Mouse (Mus musculus): ENCODE results near the gene C1ql4.
"Not testable (repeated sequence)": the region's sequence is repeated elsewhere in the genome, so short reads cannot be mapped to it uniquely, and the experiment has no call there.

The C1ql4 gene

DNA sequence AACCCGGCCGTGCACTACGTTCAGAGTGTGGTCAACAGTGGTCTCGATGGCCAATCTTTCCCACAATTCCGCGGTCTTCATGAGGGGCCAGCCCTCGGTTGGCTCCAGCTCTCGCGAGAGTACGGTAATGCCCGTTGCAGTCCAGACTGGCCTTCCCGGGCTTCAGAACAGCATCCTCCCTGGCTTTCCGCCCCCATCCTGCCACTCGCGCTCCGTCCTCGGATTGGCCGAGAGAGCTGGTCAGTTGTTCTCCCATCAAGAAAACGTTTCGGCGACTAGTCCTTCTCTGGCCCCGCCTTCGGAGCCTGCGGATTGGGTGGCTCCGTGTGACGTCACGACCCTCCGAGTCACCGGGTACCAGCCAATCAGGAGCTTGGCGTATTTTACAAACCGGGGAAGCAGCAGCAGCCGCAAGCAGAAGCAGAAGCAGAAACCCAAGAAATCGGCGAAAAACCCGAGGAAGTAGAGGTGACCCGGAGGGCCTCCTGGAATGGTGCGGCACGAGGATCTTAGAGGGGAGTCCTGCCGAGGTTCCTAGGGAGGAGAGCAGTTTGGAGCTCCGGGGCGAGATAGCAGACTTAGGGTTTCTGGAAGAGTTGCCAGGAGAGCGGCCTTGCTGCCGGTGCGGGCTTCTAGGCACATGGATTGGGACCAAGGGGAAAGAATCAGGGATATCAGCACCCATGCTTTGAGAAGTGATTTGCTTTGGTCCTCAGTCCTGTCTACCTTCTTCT, 12.8 kb downstream of the C1ql4 start:
- peak; percentile 96 for DNase-seq (ENCODE audit: low spot score)

DNA sequence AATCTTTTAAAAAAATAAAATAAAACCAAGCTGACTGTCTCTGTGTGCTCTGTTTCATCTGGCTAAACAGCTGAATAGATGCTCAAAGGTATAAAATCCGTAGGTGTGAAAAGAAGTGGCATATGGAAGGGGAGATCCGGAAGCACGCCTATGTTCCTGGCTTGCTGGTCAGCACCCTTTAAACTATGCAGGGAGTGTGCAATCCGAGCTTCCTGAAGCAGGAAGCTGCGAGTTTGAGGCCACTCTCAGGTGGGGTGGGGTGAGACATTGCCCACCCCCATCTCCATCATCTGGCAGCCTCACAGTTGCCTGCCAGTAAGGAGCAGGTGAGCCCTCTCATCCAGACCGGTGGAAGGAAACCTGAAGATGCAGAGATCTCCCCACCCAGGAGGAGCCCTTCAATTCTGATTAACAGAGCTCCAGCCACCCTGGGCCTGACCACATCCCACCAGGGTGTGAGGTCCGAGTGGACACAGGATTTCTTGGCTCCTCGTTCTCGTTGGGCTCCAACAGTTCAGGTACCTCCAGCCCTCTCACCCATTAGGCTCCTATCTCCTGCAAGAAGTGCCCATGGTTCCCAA, 13.5 kb downstream of the C1ql4 start, which contains the start of gene Troap:
Gene Troap (plus strand): TSS at position 557 of the 581 bp plus-strand sequence.
- no peak for DNase-seq (ENCODE audit: low spot score)

DNA sequence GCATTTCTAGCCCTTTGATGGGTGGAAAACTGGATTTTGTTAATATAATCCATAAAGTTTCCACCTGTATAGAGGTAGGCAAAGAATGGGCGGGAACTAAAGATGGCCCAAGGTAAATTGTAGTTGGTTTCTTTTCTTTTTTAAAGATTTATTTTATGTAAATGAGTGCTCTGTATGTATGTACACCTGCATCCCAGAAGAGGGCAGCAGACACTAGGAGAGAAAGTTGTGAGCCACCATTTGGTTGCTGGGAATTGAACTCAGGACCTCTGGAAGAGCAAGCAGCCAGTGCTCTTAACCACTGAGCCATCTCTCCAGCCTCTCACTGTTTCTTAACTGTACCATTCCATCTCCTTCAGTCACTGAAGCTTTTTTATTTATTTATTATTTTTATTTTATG, 15.6 kb downstream of the C1ql4 start:
- no peak for DNase-seq (ENCODE audit: low spot score)

DNA sequence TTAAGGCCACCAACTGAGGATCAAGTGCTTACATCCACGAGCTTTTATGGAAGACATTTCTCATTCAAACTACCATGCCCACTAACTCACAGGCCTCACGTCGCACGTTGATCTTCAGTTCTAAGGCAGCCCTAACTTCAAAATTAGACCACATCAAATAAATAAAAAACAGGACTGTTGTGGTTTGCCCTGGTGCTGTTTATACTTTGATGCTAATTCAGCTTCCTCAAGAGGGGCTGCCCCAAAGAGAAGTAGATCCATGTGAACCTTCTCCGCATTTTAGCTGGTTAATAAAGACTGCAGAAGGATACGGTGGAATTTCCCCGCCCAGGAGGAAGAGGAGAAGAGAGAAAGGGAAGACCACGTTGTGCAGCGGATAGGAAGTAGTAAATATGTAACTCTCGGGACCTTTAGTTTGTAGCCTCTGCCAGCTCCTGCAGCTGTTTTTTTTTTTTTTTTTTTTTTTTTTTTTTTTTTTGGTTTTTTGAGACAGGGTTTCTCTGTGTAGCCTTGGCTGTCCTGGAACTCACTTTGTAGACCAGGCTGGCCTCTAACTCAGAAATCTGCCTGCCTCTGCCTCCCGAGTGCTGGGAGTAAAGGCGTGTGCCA, 22.0 kb downstream of the C1ql4 start:
- no peak for DNase-seq (ENCODE audit: low spot score)

DNA sequence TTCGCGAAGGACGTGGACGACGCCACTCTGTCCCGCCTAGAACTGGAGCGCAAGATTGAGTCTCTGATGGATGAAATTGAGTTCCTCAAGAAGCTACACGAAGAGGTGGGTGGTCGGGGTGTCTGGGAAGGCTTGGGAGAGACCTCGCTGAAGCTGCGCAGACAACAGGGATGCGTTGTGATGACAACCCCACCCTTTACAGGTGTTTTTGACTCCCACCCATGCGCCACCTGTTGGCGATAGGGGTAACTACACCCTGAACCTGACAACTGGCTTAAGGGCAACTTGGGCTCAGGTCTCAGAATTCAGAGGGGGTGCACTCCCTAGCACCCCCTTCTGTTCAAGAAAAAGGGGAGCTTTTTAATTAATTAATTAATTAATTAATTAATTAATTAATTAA, 31.3 kb downstream of the C1ql4 start:
- no peak for DNase-seq (ENCODE audit: low spot score)

DNA sequence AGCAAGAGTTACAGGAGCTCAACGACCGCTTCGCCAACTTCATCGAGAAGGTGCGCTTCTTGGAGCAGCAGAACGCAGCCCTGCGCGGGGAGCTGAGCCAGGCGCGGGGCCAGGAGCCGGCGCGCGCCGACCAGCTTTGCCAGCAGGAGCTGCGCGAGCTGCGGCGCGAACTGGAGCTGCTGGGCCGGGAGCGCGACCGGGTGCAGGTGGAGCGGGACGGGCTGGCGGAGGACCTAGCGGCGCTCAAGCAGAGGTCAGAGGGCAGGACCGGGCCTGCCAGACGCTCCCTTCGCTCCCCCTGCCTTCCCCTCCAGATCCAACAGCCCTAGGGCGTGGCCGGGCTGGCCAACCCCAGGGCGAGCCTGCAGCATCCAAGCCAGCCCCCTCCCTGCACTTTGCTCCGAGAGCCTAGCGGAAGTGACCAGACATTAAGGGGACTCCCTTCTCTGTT, 32.1 kb downstream of the C1ql4 start:
- DNase-seq (ENCODE audit: low spot score), result no peak

DNA sequence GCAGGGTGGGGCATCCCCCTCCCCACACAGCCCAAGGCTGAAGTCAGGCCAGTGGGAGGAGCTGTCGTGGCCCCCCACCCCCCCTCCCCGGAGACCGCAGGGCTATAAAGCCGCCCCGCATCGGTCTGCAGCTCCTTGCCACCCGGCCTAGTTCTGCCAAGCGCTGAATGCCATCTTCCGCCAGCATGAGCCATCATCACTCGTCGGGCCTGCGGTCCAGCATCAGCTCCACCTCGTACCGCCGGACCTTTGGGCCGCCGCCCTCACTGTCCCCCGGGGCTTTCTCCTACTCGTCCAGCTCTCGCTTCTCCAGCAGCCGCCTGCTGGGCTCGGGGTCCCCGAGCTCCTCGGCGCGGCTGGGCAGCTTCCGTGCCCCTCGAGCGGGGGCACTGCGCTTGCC, 32.6 kb downstream of the C1ql4 start, which contains the start of gene Prph:
Gene Prph (plus strand): TSS at position 135 of the 400 bp plus-strand sequence.
- no peak for DNase-seq (ENCODE audit: low spot score)

DNA sequence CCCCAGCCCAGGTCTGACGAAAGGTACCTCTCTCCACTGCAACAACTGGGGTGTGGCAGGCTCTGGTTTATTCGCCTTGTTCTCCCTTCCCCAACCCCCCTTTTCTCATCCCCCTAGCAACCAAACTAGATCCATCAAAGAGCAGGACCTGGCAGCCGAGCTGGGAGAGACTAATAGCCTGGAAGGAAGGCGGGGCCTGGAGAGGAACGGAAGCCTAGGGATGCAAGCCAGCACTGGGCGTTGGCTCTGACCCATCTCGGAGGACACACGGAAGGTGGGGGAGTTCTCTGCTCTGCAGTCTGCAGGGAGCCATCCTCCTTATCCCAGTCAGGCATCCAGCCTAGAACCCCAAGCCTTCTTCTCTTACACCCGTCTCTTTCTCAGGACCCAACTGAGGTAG, 34.2 kb downstream of the C1ql4 start:
- DNase-seq (ENCODE audit: low spot score), result no peak

DNA sequence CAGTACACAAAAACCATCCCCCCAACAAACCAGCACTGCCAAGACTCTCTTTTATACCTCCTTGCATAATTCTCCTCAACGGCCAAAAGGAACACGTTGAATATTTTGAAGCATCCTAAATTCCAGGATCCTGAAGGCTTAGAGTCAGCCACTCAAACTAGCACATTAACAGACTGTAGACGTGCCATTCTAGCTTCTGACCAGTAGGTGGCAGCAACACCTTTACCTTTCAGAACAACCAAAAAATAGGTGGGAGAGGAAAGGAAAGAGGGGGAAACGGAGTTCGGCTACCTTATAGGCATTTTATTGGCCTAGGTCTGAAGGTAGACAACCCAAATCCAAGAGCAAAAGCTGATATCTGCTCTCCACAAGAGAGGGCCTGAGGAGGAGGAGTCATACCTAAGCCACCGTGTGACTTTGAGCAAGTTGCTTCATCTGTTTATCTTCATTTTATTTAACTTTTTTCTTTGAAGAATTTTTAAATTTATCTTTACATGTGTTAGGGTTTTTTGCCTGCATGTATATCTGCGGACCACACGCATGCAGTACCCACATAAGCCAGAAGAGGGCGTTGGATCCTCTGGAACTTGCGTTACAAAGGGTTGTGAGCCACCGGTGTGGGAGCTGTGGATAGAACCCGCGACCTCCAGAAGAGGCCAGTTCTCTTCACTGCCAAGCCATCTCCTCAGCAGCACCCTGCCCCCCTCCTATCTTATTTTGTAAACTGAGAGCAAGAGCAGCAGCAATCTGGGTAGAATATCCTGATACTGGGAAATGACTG, 38.0 kb downstream of the C1ql4 start:
- DNase-seq (ENCODE audit: low spot score), result no peak

DNA sequence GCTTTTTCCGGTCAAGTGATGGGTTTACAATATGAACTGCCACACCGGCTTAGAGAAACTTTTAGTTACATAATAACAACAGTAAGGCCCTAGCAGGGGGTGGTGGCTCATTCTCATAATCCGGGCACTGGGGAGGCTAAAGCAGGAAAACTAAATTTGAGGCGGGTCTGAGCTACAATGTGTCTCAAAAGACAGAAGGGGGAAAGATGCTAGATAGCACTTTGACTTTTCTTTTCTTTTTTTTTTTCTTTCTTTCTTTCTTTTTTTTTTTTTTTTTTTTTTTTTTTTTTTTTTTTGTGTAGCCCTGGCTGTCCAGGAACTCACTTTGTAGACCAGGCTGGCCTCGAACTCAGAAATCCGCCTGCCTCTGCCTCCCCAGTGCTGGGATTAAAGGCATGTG, 41.9 kb downstream of the C1ql4 start:
- DNase-seq (ENCODE audit: low spot score), result not testable (repeated sequence)

DNA sequence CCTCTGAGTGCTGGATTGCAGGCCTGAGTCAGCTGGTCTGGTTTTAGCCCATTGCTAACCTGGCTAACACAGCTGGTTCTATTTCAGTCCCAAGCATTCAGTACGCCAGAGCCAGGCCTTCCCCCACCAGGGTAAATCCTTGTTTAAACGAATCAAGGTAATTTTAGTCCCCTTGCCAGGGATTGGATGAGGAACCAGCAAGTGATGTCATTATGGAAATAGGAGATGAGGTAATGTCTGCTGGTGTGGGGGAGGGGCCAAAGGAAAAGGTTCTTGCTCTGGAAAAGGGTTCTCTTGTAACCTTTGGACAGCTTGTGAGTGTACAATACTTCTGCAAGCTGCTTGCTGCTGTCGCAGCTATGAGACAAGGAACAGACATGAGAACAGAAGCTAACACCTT, 42.8 kb downstream of the C1ql4 start:
- DNase-seq (ENCODE audit: low spot score), result no peak

DNA sequence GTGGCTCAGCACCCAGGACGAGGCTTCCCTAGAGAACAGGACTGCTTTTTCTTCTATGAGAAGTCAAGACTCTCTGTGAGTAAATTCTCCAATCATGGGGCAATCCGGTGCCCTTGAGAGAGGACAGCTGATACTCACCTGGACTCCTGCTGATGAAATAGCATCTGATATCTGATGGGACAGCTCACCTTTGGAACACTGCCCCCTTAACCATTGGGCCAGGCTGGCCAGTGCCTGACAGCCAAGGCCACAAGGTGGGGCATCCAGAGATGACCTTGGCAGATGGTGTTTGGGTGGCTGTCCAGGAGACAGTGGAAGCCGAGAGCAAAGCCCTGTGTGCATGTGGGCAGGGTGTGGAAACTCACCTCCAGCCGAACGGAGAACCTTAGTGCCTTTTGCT, 45.3 kb downstream of the C1ql4 start:
- no peak for DNase-seq (ENCODE audit: low spot score)

DNA sequence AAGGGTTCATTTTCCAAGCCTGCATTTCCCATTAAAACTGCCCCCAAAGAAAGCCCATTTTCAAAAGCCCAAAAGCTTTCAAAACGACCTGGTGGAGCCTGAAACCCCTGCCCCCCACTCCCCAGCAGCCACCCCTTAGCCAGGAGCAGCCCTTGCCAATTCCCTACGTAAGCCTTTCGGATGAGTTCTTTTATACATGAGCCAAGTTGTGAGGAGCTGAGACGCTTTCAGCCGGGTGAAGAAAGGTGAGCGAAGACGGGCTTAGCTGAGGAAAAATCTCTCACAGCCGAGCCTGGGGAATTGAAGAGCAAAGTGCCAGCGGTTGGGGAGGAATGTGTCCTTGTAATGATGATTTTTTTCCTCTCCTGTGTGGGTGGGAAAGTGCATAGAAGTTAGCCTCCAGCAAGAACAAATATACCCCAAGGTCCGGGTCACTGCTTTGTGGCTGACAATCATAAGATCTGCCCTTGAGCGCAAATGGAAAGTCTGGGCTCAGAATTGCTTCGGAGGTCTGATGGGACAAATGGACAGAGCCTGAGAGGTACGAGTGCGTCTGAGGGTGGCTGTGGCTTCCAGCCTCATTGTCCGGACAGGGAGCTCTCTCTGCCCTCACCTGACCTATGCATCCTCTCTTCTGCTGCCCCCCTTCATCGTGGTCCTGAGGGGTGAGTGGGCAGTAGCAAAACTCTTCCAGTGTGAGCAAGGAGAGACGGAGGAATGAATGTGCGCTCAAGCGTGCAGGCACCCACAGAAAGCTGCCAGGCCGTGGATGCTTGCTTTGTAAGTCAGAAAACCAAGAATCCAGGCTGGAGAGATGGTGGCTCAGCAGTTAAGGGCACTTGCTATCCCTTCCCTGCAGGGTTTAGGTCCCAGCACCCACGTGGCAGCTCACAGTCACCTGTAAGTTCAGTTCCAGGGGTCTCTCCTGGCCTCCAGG, 46.4 kb downstream of the C1ql4 start:
- peak; percentile 53 for DNase-seq (ENCODE audit: low spot score)

DNA sequence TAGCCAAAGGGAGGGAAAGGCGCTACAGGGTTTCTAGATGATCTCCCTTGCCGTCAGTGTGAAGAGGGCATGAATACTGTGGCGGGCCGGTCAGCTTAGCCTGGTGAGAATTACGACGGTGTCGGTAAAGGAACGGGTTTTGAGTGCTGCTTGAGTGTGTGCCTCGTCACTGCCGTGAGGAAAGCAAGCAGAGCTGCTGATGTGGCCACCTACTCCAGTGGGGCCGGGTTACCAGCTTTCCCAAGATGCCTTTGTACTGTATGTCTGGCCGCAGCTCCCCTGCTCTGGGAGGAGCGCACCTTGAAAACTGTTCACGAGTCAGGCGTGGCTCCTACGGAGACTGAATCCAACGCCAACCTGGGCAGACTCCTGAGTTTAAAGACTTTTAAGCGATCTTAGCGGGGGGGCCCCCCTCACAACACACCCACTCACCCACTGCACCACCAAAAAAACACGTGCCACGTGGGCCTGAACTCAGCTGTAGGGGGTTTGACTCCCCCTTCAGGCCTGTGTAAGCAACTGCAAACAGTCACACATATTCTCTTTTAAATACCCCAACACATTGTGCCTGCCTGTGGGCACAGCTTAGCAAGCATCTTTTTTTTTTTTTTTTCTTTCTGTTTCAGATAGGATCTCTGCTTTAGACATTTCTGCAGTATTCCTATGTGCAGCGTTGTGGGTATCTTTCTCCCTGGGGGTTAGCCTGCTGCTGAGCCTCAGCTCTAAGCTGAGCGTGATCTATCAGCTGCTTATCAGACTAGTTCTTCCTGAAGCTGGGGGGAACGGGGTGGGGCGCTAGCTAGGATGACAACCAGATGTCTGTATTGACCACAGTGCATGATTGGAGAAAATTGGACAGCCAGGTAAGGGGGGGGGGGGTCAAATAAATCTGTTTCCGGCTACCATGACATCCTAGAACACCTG, 47.4 kb downstream of the C1ql4 start:
- no peak for DNase-seq (ENCODE audit: low spot score)

DNA sequence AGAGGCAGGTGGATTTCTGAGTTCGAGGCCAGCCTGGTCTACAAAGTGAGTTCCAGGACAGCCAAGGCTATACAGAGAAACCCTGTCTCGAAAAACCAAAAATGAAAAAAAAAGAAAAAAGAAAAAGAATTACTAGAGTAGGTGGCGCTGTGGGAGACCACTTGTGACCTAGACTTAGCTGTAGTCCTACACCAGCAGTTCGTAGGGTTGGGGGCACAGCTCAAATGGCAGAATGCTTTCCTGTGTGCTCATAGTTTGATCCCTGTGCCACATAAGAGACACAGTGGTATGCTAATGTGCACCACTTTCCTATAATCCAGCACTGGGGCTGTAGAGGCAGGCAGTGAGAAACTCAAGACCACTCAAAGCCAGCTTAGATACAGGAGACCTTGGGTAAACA, 48.3 kb downstream of the C1ql4 start:
- DNase-seq (ENCODE audit: low spot score), result no peak

DNA sequence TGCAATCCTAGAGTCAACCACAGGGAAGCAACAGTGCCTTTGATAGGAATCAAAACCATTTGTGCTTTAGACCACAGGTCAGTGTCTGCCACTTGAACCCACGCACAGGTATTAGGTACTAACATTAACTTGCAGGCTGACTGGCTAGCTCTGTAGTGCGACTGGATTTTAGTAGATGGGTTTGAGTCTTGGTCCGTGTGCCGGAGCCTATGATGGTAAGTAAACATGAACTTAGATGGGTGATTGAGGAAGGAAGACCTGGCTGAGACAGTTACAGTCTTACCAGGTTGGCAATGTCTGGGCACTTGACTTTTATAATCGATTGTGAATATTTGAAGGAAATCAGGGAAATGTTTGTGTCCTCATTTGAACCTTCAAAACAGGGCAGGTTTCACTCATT, 48.8 kb downstream of the C1ql4 start:
- DNase-seq (ENCODE audit: low spot score), result no peak

DNA sequence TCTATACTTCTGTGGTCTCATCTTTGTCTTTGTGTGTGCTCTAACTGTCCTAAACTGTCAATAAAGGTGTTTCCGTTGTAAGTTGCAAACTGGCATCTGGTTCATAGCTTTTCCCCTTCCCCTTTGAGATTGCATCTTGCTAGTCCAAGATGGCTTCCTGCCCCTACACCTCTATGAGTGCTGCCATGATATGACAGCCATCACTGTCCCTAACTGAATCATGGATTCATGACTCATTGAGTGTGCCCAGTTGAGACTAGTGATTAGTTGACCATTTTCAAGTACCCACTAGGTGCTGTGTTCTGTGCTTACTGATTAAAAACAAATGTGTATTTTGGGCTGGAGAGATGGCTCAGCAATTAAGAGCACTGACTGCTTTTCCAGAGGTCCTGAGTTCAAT, 49.6 kb downstream of the C1ql4 start:
- no peak for DNase-seq (ENCODE audit: low spot score)

DNA sequence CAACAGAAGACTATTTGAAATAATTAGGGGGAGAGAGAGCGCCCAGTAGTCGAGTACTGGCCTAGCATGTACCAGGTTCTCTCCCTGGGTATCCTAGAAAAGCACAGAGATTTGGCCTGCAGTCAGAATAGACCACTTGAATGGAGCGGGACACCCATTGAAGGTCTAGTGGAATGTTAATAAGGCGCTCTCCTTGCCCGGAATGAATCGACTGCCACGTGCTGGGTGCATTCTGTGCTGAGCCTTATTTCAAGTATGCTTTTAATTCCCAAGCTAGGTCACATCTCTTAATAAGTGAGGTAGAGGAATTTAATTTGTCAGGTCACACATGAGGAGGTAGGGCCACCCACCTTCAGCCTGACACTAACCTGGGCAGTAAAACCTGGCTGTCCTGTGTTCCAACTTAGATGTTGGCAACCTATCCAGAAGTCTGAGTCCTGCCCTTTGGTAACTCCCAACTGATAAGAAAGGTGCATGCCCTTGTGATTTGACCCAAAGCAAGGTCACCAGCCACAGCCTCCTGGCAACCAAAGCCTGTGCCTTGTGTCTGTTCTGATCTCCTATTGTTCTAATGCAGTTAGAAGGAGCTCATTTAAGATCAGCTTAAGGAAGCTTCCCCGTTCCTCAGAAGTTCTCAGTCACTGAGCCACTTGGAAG, 51.2 kb downstream of the C1ql4 start:
- DNase-seq (ENCODE audit: low spot score), result no peak

DNA sequence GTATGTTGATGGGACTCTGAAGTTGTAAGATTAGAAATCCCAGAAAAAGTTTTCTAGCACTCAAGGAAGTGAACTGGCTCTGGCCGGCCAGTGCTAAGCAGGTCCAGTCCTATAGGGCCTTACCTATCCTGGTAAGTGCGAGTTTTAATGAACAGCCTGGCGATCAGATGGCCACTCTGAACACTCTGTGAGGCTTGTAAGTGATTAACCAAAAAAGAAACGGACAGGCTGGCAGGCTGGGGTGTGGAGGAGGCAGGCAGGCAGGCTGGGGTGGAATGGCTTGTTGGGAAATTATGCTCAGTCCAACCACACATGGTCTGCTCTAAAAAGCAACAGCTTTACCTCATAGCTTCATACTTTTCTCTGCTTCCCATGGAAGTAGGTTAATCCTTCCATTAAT, 52.2 kb downstream of the C1ql4 start:
- no peak for DNase-seq (ENCODE audit: low spot score)
